Mouse (Mus musculus) embryo, embryonic 10 days (tissue): ENCODE data around the gene Dglucy.

ENCODE experiments used
- DNase-seq: peaks from one replicate; pipeline ENCODE4 v3.0.0-alpha.2; 2015; ENCODE audit warnings: low spot score

Dglucy gene

GRCm38 (mm10) chr12:100878556-100878955, 99.7 kb downstream of the Dglucy start:
- no peak for DNase-seq

- no peak for DNase-seq
These were observed 104.3 kb downstream of the Dglucy start for GRCm38 (mm10) chr12:100883168-100883567.

- DNase-seq: no peak
These were observed 106.7 kb downstream of the Dglucy start for GRCm38 (mm10) chr12:100885585-100885984.

GRCm38 (mm10) chr12:100886877-100887276, 108.0 kb downstream of the Dglucy start:
- DNase-seq: no peak

- peak; percentile 16 for DNase-seq
These were observed 109.0 kb downstream of the Dglucy start for GRCm38 (mm10) chr12:100887801-100888258.

- DNase-seq: no peak
These were observed 111.7 kb downstream of the Dglucy start for GRCm38 (mm10) chr12:100890548-100890947.

- no peak for DNase-seq
These were observed 116.6 kb downstream of the Dglucy start for GRCm38 (mm10) chr12:100895504-100895903.

- DNase-seq: no peak
These were observed 117.8 kb downstream of the Dglucy start for GRCm38 (mm10) chr12:100896661-100897060.

- DNase-seq: no peak
These were observed 119.1 kb downstream of the Dglucy start for GRCm38 (mm10) chr12:100897736-100898650.

GRCm38 (mm10) chr12:100899111-100899640, 120.3 kb downstream of the Dglucy start:
- peak; percentile 40 for DNase-seq

GRCm38 (mm10) chr12:100900901-100901300, 122.0 kb downstream of the Dglucy start:
- no peak for DNase-seq

GRCm38 (mm10) chr12:100901386-100901785, 122.5 kb downstream of the Dglucy start:
- no peak for DNase-seq

- DNase-seq: no peak
These were observed 124.9 kb downstream of the Dglucy start for GRCm38 (mm10) chr12:100903761-100904160.

GRCm38 (mm10) chr12:100906861-100907260, 128.0 kb downstream of the Dglucy start:
- no peak for DNase-seq

- peak; percentile 55 for DNase-seq
These were observed 128.9 kb downstream of the Dglucy start, which contains the start of gene Gpr68 for GRCm38 (mm10) chr12:100907598-100908297. TSS of gene Gpr68 (minus strand) at chr12:100908198.

GRCm38 (mm10) chr12:100908298-100909034, 129.6 kb downstream of the Dglucy start:
- no peak for DNase-seq

GRCm38 (mm10) chr12:100909765-100910164, 130.9 kb downstream of the Dglucy start:
- no peak for DNase-seq

- no peak for DNase-seq
These were observed 131.9 kb downstream of the Dglucy start for GRCm38 (mm10) chr12:100910731-100911130.

GRCm38 (mm10) chr12:100924646-100925339, 145.9 kb downstream of the Dglucy start:
- DNase-seq: no peak

- peak; percentile 87 for DNase-seq
These were observed 147.1 kb downstream of the Dglucy start for GRCm38 (mm10) chr12:100925644-100926619.
